Mouse (Mus musculus): Measurements from ENCODE around the gene Cxcl10. TPM values are rescaled to one million over a fixed set of nuclear protein-coding genes. Genes with fewer than 3 reads are reported as not detected.
"Not testable (repeated sequence)": the region's sequence is repeated elsewhere in the genome, so short reads cannot be mapped to it uniquely, and the experiment has no call there.

The Cxcl10 gene
- total RNA-seq, 2 experiments from 2014 or later, result 0.80 TPM; not detected in 1

- DNase-seq, result no peak
- intact Hi-C loops (cut with DNase I), result no loop called here
Observed at GRCm38 (mm10) chr5:92370392-92370791, 21.7 kb upstream of the Cxcl10 start.

DNA sequence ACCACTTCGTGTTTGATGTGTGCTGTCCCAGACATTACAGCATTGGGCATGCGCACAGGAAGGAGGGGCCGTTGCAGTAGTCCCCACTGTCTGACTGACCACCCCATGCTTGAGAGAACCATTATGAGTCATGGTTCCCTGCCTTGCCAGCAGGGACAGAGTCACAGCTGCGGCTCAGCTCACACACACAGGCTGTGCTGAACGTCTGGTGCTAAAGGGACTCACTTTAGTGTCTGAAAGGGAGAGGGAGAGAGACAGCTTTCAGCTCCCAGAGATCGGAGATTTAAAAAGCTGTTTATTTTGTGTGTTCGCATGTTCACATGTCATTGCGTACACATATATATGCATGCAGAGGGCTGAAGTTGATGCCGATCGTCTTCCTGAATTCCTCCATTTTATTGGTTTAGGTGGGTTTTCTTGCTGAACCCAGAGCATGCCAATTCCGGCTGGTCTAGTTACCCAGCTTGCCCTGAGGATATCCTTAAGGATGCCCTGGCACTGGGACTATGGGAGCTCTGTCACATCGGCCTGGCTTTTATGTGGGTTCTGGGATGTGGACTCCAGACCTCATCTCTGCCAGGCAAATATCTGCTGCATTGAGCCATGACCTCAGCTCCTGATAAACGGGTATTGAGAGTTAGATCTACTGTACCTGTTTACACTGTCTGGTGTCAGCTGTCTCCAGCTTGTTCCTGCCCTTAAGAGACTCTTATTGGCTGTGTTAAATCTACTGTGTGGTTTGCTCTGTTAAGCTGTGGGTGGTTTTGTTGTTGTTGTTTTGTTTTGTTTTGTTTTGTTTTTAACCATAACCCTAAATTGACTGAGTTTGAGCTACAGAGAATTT is 20.7 kb upstream of the Cxcl10 start:
- intact Hi-C loops (cut with DNase I), result no loop called here
- DNase-seq, result peak; percentile 66 to 73

- DNase-seq, result no peak
Observed at GRCm38 (mm10) chr5:92368392-92368791, 19.7 kb upstream of the Cxcl10 start.

DNA sequence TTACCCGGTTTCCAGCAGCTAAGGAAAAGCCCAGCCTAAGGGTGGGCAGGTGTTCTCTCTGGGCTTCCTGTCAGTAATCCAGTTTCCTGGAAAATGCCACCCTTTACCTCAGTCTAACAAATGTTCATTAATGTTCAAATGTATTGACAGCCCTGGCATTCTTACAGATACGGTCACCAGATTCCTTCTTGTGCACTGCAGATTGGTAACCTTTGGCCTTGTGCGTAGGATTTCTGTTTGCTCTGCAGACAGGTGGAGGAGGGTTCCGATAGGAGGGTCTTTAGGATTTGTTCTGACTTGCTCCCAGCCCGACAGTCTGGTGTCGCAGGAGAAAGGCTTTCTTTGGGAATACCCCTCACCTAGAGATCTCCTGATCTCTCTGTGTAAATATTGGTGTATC is 17.9 kb upstream of the Cxcl10 start:
- no peak for DNase-seq
- intact Hi-C loops (cut with DNase I), result no loop called here

More at GRCm38 (mm10) chr5:92368392-92368791, 19.7 kb upstream of the Cxcl10 start:
- intact Hi-C loops (cut with DNase I), result no loop called here

DNA sequence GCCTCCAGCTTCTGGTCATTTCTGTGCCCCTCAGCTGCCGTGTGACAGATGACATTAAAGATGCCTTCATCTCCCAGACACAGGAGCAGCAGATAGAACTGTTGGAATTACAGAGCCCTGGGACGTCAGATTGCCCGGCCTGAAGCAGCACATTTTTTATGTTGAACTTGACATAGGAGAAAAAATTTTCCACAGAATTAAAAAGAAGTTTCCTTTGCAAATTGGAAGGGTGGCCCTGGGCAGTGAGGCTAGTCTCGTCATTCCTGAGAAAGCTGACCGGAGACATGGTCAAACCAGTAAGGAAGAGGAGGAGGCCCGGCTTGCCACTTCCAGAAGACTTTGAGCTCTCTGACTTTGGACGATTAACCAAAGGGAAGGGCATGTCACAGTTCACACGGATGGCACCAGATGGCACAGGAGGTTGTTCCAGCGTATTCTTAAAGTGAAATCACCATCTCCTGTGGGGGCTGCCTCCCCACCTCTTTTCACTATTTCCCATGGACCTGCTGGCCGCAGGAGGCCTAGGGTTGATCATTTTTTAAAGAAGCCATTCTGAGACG is 16.5 kb upstream of the Cxcl10 start:
- DNase-seq, result no peak
- intact Hi-C loops (cut with DNase I), result no loop called here

GRCm38 (mm10) chr5:92364011-92364410 is 15.3 kb upstream of the Cxcl10 start:
- intact Hi-C loops (cut with DNase I), result no loop called here
- no peak for DNase-seq

- intact Hi-C loops (cut with DNase I), result no loop called here
Observed at GRCm38 (mm10) chr5:92363179-92363578, 14.5 kb upstream of the Cxcl10 start.

DNA sequence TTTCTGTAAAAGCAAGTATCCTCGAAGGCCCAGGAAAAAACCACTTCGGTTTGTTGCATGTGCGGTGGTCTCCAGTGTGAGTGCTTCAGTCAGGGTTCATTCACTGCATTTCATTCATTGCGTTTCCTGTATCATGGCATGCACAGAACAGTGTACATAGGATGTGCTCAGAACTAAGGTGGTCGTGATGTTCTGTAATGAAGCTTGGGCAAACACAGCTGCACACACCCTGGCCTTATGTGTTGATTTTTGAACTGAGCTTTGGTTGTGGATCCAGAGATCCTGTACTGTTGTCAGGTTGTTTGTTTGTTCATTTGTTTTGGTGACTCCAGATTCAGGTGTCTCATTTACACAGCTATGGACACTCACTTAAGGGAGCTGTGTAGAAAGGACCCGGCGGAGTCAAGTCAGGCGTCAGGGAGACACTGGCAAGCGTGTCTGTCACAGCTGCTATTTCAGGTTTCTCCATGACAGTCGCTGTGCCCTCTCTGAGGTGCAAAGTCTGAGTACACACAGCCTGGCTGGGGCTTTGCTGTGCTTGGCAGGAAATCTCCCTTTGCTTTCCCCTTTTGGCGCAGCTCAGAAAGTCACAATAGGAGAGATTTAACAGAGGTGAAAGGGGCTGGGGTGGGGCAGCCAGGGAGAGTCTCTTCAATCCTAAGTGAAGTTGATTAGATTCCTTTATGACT is 10.2 kb upstream of the Cxcl10 start:
- intact Hi-C loops (cut with DNase I), result no loop called here
- DNase-seq, result no peak

More at GRCm38 (mm10) chr5:92363179-92363578, 14.5 kb upstream of the Cxcl10 start:
- no peak for DNase-seq

- intact Hi-C loops (cut with DNase I), result no loop called here
- DNase-seq, result peak in 1 of 2 experiments; percentile 48
Observed at GRCm38 (mm10) chr5:92358033-92358432, 9.3 kb upstream of the Cxcl10 start.

GRCm38 (mm10) chr5:92353517-92353916 is 4.8 kb upstream of the Cxcl10 start:
- DNase-seq, result peak; percentile 52 to 70
- intact Hi-C loops (cut with DNase I), result loop anchor here (2.0 kb wide), 1 partner anchor 31 kb away; no protein-coding TSS in a partner anchor

DNA sequence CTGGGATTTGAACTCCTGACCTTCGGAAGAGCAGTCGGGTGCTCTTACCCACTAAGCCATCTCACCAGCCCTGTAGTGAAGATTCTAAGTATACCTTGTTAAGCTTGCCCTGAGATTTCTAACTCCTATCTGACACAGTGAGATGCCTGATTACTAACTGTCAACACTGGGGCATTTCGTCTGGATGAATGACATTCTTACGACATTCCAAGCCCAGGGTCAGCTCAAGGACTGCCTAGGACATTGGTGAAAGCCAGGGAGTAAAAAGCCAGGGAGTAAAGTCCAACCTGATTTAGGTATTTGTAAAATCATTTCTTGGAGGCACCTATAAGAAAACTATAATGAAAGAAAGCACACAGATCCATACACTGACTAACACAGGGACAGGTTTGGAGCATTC is 4.0 kb upstream of the Cxcl10 start:
- DNase-seq, result not testable (repeated sequence)

DNA sequence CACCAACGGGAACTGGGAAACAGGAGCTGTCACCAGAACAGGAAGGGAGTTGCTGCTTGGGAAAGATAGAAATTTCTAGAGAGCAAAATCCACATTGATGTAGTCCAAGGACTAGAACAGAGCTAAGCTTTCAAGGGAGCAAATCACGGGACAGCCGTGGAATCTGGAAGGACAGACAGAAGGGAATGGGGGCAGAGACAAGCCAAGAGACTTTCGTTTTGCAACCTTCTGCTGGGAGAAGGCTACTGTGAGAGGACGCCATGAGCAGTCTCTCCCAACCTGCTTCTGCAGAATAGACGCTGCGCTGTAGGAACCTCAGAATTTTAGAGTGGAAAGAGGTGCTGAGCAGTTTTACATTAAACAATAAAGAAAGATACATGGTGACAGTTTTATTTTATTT is 1.0 kb upstream of the Cxcl10 start:
- intact Hi-C loops (cut with DNase I), result no loop called here
- DNase-seq, result no peak

More for the DNA sequence above, 4.0 kb upstream of the Cxcl10 start:
- intact Hi-C loops (cut with DNase I), result loop anchor here (2.0 kb wide), 1 partner anchor 30 kb away; no protein-coding TSS in a partner anchor

GRCm38 (mm10) chr5:92345006-92345405 is 3.7 kb downstream of the Cxcl10 start:
- no peak for DNase-seq
- intact Hi-C loops (cut with DNase I), result no loop called here

- DNase-seq, result no peak
- intact Hi-C loops (cut with DNase I), result no loop called here
Observed at GRCm38 (mm10) chr5:92340606-92341005, 8.1 kb downstream of the Cxcl10 start.

DNA sequence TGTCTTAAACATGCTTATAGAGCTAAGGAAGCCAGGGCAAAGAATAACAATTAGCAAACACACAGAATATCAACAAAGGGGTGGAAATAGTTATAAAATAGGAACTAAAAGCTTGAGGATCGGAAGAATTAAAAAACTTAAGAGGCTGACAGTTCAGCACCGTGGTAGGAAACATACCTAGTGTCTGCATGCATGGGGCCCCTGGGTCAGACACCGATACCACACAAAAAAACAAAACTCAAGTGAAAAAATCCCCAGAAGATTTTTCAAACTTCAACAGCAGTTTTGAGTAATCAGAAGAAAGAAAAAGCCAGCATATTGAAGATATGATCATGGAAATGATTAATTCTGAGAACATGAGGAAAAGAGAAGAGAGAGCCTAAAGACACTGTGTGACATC is 11.9 kb downstream of the Cxcl10 start:
- no peak for DNase-seq
- intact Hi-C loops (cut with DNase I), result no loop called here

DNA sequence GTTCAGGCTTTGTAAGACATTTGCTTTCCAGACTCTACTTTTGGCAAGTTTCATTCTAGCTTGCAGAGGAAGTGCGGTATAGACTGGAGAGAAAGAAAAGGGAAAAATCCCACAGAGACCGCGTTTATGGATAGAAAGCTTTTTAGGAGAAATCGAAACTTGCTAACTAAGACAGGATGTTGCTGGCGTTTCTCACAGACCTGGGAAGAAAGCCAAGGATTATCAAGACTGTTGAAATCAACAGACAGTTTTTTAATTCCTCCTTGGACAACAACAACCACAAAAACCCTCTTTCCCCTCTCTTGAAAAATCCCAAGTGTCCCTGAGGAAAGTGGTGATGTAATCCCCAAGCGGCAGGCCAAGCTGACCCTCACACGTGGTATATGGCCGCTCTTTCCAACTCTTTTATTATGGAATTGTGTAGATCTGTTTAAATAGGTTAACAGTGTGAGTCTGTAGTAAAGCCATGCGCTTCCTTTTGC is 16.3 kb downstream of the Cxcl10 start:
- intact Hi-C loops (cut with DNase I), result no loop called here
- DNase-seq, result peak; percentile 47 to 64

DNA sequence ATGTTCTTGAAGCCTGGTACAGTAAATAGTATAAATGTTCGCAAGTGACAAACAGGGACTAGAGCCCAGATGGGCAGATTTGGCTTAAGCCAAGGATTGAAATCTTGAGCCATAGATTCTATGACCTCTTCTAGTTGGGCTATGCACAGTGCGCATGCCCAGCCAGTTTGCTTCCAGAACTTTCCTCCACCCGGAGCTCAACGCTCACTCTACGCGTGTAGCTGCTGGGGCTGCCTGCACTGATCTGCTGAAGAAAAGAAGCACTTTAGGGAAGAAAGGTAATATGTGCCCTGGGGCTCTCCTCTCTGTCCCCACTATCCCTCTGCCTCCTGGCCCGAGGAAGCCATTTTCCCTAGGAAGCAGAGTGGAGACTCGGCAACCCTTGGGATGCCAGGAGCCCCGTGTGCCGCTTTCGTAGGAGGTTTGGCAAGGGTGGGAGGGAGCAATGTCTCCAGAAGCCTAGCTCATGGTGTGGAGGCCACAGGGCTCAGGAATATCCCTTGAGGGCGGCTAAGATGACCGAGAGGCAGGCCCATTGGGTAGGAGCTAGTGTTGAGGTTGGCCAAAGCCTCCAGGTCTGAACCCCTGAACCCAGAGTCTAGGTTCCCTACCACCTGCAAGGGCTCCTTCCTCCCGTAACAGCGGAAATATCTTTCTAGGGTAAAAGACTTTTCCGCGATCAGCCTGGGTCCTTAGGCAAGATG is 16.9 kb downstream of the Cxcl10 start, which contains the start of gene Art3:
Gene Art3, plus strand, starts transcription at position 193 of the 704 bp plus-strand sequence.
- DNase-seq, result peak in 1 of 2 experiments; percentile 16
- intact Hi-C loops (cut with DNase I), result no loop called here

- DNase-seq, result no peak
- intact Hi-C loops (cut with DNase I), result no loop called here
Observed at GRCm38 (mm10) chr5:92331122-92331521, 17.6 kb downstream of the Cxcl10 start.

DNA sequence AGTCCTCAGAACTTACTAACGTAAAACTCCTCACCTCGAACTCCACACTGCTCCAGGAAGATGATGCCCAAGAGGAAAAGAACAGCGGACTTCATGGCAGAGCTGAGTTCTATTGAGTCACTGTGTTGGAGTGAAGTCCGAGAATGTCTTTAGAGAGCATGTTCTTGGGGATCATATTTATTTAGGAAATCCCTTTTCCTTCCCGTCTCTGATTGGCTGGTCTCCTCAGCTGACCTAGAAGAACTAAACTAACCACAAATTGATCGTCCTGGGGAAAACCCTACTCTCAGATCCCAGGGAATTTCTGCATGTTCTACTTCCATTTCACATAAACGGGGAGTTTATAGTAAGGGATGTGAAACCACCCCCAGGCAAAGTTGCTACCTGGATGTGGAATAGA is 20.8 kb downstream of the Cxcl10 start, which contains the start of gene Cxcl9:
Gene Cxcl9, minus strand, starts transcription at position 151 of the 400 bp plus-strand sequence.
- no peak for DNase-seq
- intact Hi-C loops (cut with DNase I), result no loop called here

DNA sequence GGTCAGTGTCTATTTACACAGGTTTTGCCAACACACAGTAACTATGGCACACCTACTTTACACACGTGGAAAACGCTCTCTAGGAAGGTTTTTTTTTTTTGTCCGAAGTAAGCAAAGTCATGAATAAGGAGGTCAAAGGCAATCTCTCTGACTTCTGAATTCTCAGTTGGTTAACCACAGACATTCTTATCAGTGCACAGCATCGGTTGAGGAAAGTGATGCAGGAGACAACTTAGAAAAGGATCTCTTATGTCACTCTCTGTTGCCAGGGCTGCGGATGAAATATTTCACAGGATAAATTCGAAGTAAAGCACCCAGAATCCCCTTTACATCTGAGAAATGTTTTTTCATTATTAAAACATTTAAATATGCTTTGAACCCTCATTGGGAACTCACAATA is 21.3 kb downstream of the Cxcl10 start:
- intact Hi-C loops (cut with DNase I), result no loop called here
- no peak for DNase-seq

Data from heart, postnatal 14 days (tissue).